Mouse (Mus musculus): ENCODE results near the gene Rptn. TPM values are rescaled to one million over a fixed set of nuclear protein-coding genes. Genes with fewer than 3 reads are reported as not detected.

Rptn gene
- polyA plus RNA-seq, 1 experiment from 2014 or later, result not detected

- Histone ChIP-seq H3K36me3 (ENCODE audit: control insufficient read depth, insufficient read depth, low read length) (no peaks in the 10 kb centered on the region), H3K9me3 (replicated peaks; ENCODE audit: control insufficient read depth, low read length) (no peaks in the 10 kb centered on the region), H3K27me3 (ENCODE audit: control insufficient read depth, insufficient read depth, low read length) (no peaks in the 10 kb centered on the region), H3K9ac (ENCODE audit: low read depth, low read length) (no peak overlapping the region), H3K4me2 (no peak overlapping the region), H3K27ac (ENCODE audit: low read depth, low read length) (no peak overlapping the region), H3K4me1 (ENCODE audit: control insufficient read depth, insufficient read depth, low read length) (no peaks in the 10 kb centered on the region), H3K4me3 (ENCODE audit: low read depth, low read length) (no peak overlapping the region)
- ATAC-seq (replicated peaks; ENCODE audit: insufficient number of reproducible peaks, low FRiP score, low TSS enrichment), result no peak
- WGBS (ENCODE audit: insufficient replicate concordance), result 69% methylated on average over 4 of the region's 4 CpGs
Measured at GRCm38 (mm10) chr3:93378146-93378545, 15.4 kb upstream of the Rptn start.

GRCm38 (mm10) chr3:93403936-93404335 is 10.4 kb downstream of the Rptn start:
- H3K9ac ChIP-seq (ENCODE audit: low read depth, low read length), result no peak overlapping the region
- WGBS (ENCODE audit: insufficient replicate concordance), result 93% methylated on average over 3 of the region's 3 CpGs
- H3K27me3 ChIP-seq (ENCODE audit: control insufficient read depth, insufficient read depth, low read length), result no peaks in the 10 kb centered on the region
- H3K36me3 ChIP-seq (ENCODE audit: control insufficient read depth, insufficient read depth, low read length), result no peaks in the 10 kb centered on the region
- no peaks in the 10 kb centered on the region for H3K9me3 ChIP-seq (replicated peaks; ENCODE audit: control insufficient read depth, low read length)
- no peak overlapping the region for H3K4me2 ChIP-seq
- H3K27ac ChIP-seq (ENCODE audit: low read depth, low read length), result no peak overlapping the region
- no peak overlapping the region for H3K4me3 ChIP-seq (ENCODE audit: low read depth, low read length)
- H3K4me1 ChIP-seq (ENCODE audit: control insufficient read depth, insufficient read depth, low read length), result no peaks in the 10 kb centered on the region
- ATAC-seq (replicated peaks; ENCODE audit: insufficient number of reproducible peaks, low FRiP score, low TSS enrichment), result no peak

GRCm38 (mm10) chr3:93406992-93407391 is 13.5 kb downstream of the Rptn start:
- no peak overlapping the region for H3K9ac ChIP-seq (ENCODE audit: low read depth, low read length)
- WGBS (ENCODE audit: insufficient replicate concordance), result 42% methylated on average over 5 of the region's 5 CpGs
- H3K4me1 ChIP-seq (ENCODE audit: control insufficient read depth, insufficient read depth, low read length), result no peaks in the 10 kb centered on the region
- no peak for ATAC-seq (replicated peaks; ENCODE audit: insufficient number of reproducible peaks, low FRiP score, low TSS enrichment)
- no peak overlapping the region for H3K4me3 ChIP-seq (ENCODE audit: low read depth, low read length)
- H3K27ac ChIP-seq (ENCODE audit: low read depth, low read length), result no peak overlapping the region
- H3K27me3 ChIP-seq (ENCODE audit: control insufficient read depth, insufficient read depth, low read length), result no peaks in the 10 kb centered on the region
- H3K9me3 ChIP-seq (replicated peaks; ENCODE audit: control insufficient read depth, low read length), result no peaks in the 10 kb centered on the region
- H3K4me2 ChIP-seq, result no peak overlapping the region
- H3K36me3 ChIP-seq (ENCODE audit: control insufficient read depth, insufficient read depth, low read length), result no peaks in the 10 kb centered on the region

GRCm38 (mm10) chr3:93411905-93412304 is 18.4 kb downstream of the Rptn start:
- Histone ChIP-seq H3K27ac (ENCODE audit: low read depth, low read length) (no peak overlapping the region), H3K4me2 (no peak overlapping the region), H3K27me3 (ENCODE audit: control insufficient read depth, insufficient read depth, low read length) (no peaks in the 10 kb centered on the region), H3K36me3 (ENCODE audit: control insufficient read depth, insufficient read depth, low read length) (no peaks in the 10 kb centered on the region), H3K4me3 (ENCODE audit: low read depth, low read length) (no peak overlapping the region), H3K4me1 (ENCODE audit: control insufficient read depth, insufficient read depth, low read length) (no peaks in the 10 kb centered on the region), H3K9ac (ENCODE audit: low read depth, low read length) (no peak overlapping the region), H3K9me3 (replicated peaks; ENCODE audit: control insufficient read depth, low read length) (no peaks in the 10 kb centered on the region)
- WGBS (ENCODE audit: insufficient replicate concordance), result 23% methylated on average over 2 of the region's 2 CpGs
- ATAC-seq (replicated peaks; ENCODE audit: insufficient number of reproducible peaks, low FRiP score, low TSS enrichment), result no peak

- H3K4me3 ChIP-seq (ENCODE audit: low read depth, low read length), result no peak overlapping the region
- H3K36me3 ChIP-seq (ENCODE audit: control insufficient read depth, insufficient read depth, low read length), result no peaks in the 10 kb centered on the region
- no peak overlapping the region for H3K4me2 ChIP-seq
- H3K4me1 ChIP-seq (ENCODE audit: control insufficient read depth, insufficient read depth, low read length), result no peaks in the 10 kb centered on the region
- WGBS (ENCODE audit: insufficient replicate concordance), result 53% methylated on average over 3 of the region's 3 CpGs
- ATAC-seq (replicated peaks; ENCODE audit: insufficient number of reproducible peaks, low FRiP score, low TSS enrichment), result no peak
- H3K9ac ChIP-seq (ENCODE audit: low read depth, low read length), result no peak overlapping the region
- no peaks in the 10 kb centered on the region for H3K27me3 ChIP-seq (ENCODE audit: control insufficient read depth, insufficient read depth, low read length)
- no peak overlapping the region for H3K27ac ChIP-seq (ENCODE audit: low read depth, low read length)
- H3K9me3 ChIP-seq (replicated peaks; ENCODE audit: control insufficient read depth, low read length), result no peaks in the 10 kb centered on the region
Measured at GRCm38 (mm10) chr3:93431673-93432072, 38.2 kb downstream of the Rptn start.

- WGBS (ENCODE audit: insufficient replicate concordance), result 81% methylated on average over 1 of the region's 1 CpGs
- Histone ChIP-seq H3K4me2 (peak within 1 kb of the TSS; percentile 94), H3K27me3 (ENCODE audit: control insufficient read depth, insufficient read depth, low read length) (peaks cover 26% of the 10 kb centered on the region)
Measured at GRCm38 (mm10) chr3:93442030-93442429, 48.5 kb downstream of the Rptn start, which contains the start of gene Tchh. Gene Tchh, plus strand, starts transcription at chr3:93442330.

GRCm38 (mm10) chr3:93443501-93444101 is 50.1 kb downstream of the Rptn start:
- ATAC-seq (replicated peaks; ENCODE audit: insufficient number of reproducible peaks, low FRiP score, low TSS enrichment), result no peak
- Histone ChIP-seq H3K9me3 (replicated peaks; ENCODE audit: control insufficient read depth, low read length) (no peaks in the 10 kb centered on the region), H3K9ac (ENCODE audit: low read depth, low read length) (0 out of 2 replicates have a peak overlapping the region, but pooled peaks have one; percentile 29), H3K36me3 (ENCODE audit: control insufficient read depth, insufficient read depth, low read length) (no peaks in the 10 kb centered on the region), H3K4me3 (ENCODE audit: low read depth, low read length) (peak overlapping the region; percentile 60), H3K4me2 (peak overlapping the region; percentile 94), H3K4me1 (ENCODE audit: control insufficient read depth, insufficient read depth, low read length) (no peaks in the 10 kb centered on the region), H3K27me3 (ENCODE audit: control insufficient read depth, insufficient read depth, low read length) (peaks cover 33% of the 10 kb centered on the region), H3K27ac (ENCODE audit: low read depth, low read length) (no peak overlapping the region)
- under 1% methylated on average over 38 of the region's 38 CpGs for WGBS (ENCODE audit: insufficient replicate concordance)

More at GRCm38 (mm10) chr3:93442030-93442429, 48.5 kb downstream of the Rptn start, which contains the start of gene Tchh:
- Histone ChIP-seq H3K4me1 (ENCODE audit: control insufficient read depth, insufficient read depth, low read length) (no peaks in the 10 kb centered on the region), H3K27ac (ENCODE audit: low read depth, low read length) (no peak within 1 kb of the TSS), H3K9ac (ENCODE audit: low read depth, low read length) (no peak within 1 kb of the TSS), H3K36me3 (ENCODE audit: control insufficient read depth, insufficient read depth, low read length) (no peaks in the 10 kb centered on the region), H3K4me3 (ENCODE audit: low read depth, low read length) (peak within 1 kb of the TSS; percentile 60; the same call in 1 of the 2 replicates), H3K9me3 (replicated peaks; ENCODE audit: control insufficient read depth, low read length) (no peaks in the 10 kb centered on the region)
- ATAC-seq (replicated peaks; ENCODE audit: insufficient number of reproducible peaks, low FRiP score, low TSS enrichment), result no peak

- no peaks in the 10 kb centered on the region for H3K36me3 ChIP-seq (ENCODE audit: control insufficient read depth, insufficient read depth, low read length)
- peak overlapping the region; percentile 66 for H3K9ac ChIP-seq (ENCODE audit: low read depth, low read length)
- H3K9me3 ChIP-seq (replicated peaks; ENCODE audit: control insufficient read depth, low read length), result no peaks in the 10 kb centered on the region
- H3K4me2 ChIP-seq, result peak overlapping the region; percentile 94
- ATAC-seq (replicated peaks; ENCODE audit: insufficient number of reproducible peaks, low FRiP score, low TSS enrichment), result peak; percentile 68
- WGBS (ENCODE audit: insufficient replicate concordance), result under 1% methylated on average over 56 of the region's 56 CpGs
- H3K4me3 ChIP-seq (ENCODE audit: low read depth, low read length), result peak overlapping the region; percentile 60
- no peaks in the 10 kb centered on the region for H3K4me1 ChIP-seq (ENCODE audit: control insufficient read depth, insufficient read depth, low read length)
- no peak overlapping the region for H3K27ac ChIP-seq (ENCODE audit: low read depth, low read length)
- peaks cover 33% of the 10 kb centered on the region for H3K27me3 ChIP-seq (ENCODE audit: control insufficient read depth, insufficient read depth, low read length)
Measured at GRCm38 (mm10) chr3:93444343-93445164, 51.1 kb downstream of the Rptn start.

Data from heart, embryonic 11.5 days (tissue).